Mouse (Mus musculus) layer of hippocampus, adult 11-12 months (tissue): ENCODE results near the gene Fam189a1.

Experiments
- DNase-seq: peaks from one replicate; pipeline ENCODE4 v3.0.0; 2022; ENCODE audit warnings: low spot score

Fam189a1 gene

GRCm38 (mm10) chr7:64949910-64950770 lies 206.2 kb downstream of the Fam189a1 start:
- peak; percentile 70 for DNase-seq

- DNase-seq, result no peak
These were observed 206.9 kb downstream of the Fam189a1 start for GRCm38 (mm10) chr7:64949465-64949864.

GRCm38 (mm10) chr7:64944686-64945085 lies 211.7 kb downstream of the Fam189a1 start:
- no peak for DNase-seq

GRCm38 (mm10) chr7:64944175-64944574 lies 212.2 kb downstream of the Fam189a1 start:
- DNase-seq, result no peak

GRCm38 (mm10) chr7:64936927-64937326 lies 219.4 kb downstream of the Fam189a1 start:
- DNase-seq, result no peak

- DNase-seq, result no peak
These were observed 222.3 kb downstream of the Fam189a1 start for GRCm38 (mm10) chr7:64934115-64934514.

- DNase-seq, result no peak
These were observed 225.4 kb downstream of the Fam189a1 start for GRCm38 (mm10) chr7:64930980-64931379.

GRCm38 (mm10) chr7:64923918-64924317 lies 232.5 kb downstream of the Fam189a1 start:
- peak; percentile 26 for DNase-seq

- no peak for DNase-seq
These were observed 235.2 kb downstream of the Fam189a1 start for GRCm38 (mm10) chr7:64921189-64921588.

- DNase-seq, result no peak
These were observed 235.6 kb downstream of the Fam189a1 start for GRCm38 (mm10) chr7:64920735-64921134.

GRCm38 (mm10) chr7:64916654-64917053 lies 239.7 kb downstream of the Fam189a1 start:
- no peak for DNase-seq

- DNase-seq, result peak; percentile 33
These were observed 241.2 kb downstream of the Fam189a1 start for GRCm38 (mm10) chr7:64915121-64915520.

- DNase-seq, result no peak
These were observed 244.4 kb downstream of the Fam189a1 start for GRCm38 (mm10) chr7:64911945-64912344.

- DNase-seq, result no peak
These were observed 246.2 kb downstream of the Fam189a1 start for GRCm38 (mm10) chr7:64910208-64910607.

GRCm38 (mm10) chr7:64906955-64907354 lies 249.4 kb downstream of the Fam189a1 start:
- no peak for DNase-seq

GRCm38 (mm10) chr7:64905506-64905905 lies 250.9 kb downstream of the Fam189a1 start:
- no peak for DNase-seq

- DNase-seq, result no peak
These were observed 256.1 kb downstream of the Fam189a1 start for GRCm38 (mm10) chr7:64900249-64900648.

GRCm38 (mm10) chr7:64896587-64896986 lies 259.8 kb downstream of the Fam189a1 start:
- no peak for DNase-seq

GRCm38 (mm10) chr7:64895685-64896101 lies 260.7 kb downstream of the Fam189a1 start:
- DNase-seq, result no peak

- DNase-seq, result no peak
These were observed 265.2 kb downstream of the Fam189a1 start for GRCm38 (mm10) chr7:64891139-64891538.

GRCm38 (mm10) chr7:64889919-64890318 lies 266.5 kb downstream of the Fam189a1 start:
- DNase-seq, result peak; percentile 41

GRCm38 (mm10) chr7:64884187-64884862 lies 272.0 kb downstream of the Fam189a1 start:
- DNase-seq, result no peak

- DNase-seq, result no peak
These were observed 274.1 kb downstream of the Fam189a1 start for GRCm38 (mm10) chr7:64882243-64882642.
